Mouse (Mus musculus): ENCODE measurements around the gene St6gal2.

The St6gal2 gene

GRCm38 (mm10) chr17:55445250-55446184 is at the start of gene St6gal2:
TSS of gene St6gal2 (plus strand) at chr17:55445382.
- peak; percentile 80 for DNase-seq

DNA sequence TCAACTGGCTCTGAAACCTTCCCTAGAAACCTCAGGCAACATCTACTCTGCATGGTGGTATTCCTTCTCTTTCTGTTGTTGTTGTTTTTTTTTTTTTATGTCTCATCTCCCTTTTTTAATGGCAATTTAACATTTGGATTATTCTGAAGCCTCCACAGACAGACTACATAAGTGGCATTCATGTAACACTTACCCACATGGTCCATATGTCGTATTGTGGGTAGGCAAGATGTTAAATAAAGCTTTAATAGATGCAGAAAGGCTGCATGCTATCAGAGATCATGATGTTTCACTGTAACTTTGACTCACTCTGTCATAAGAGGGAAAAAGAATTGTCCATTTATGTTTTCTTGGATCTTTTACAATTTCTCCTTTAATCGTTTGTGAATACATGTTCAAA is 39.1 kb upstream of the St6gal2 start:
- no peak for DNase-seq

GRCm38 (mm10) chr17:55416519-55416918 is 28.7 kb upstream of the St6gal2 start:
- DNase-seq: no peak

DNA sequence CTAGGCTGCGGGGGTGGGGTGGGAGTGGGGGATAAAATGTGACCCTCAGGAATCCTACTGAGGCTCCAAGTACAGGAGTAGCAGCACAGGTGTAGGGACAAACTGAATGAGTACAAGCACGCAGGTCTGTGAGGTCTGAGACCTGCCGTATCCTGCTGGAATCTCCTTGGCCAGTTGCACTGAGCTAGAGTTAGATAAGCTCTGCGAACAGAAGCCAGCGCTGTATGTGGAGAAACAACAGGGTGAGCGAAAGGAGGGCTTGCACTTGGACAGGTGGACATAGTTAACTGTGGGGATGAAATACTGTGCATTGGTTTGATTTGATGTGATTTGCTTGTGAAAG is 974 bp downstream of the St6gal2 start:
- no peak for DNase-seq

- no peak for DNase-seq
Measured at GRCm38 (mm10) chr17:55446698-55447097, 1.5 kb downstream of the St6gal2 start.

DNA sequence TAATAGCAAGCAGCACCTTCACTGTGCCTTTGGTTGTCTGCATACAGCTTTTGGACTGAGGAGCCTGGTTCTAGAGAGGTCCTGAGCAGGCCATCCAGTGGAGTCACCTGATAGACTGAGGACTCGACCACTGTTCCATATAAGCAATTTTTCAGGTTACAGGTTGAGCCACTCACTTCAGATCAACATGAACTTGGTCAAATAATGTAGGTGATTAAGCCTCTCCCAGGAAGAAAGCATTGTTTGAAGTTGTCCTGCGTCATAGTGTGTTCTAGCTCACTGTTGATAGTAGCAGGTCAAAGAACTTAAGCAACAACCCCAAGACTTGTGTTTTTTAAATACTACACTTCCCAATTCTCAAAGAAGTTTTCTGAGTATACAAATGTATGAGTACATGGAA is 5.8 kb downstream of the St6gal2 start:
- DNase-seq: no peak

DNA sequence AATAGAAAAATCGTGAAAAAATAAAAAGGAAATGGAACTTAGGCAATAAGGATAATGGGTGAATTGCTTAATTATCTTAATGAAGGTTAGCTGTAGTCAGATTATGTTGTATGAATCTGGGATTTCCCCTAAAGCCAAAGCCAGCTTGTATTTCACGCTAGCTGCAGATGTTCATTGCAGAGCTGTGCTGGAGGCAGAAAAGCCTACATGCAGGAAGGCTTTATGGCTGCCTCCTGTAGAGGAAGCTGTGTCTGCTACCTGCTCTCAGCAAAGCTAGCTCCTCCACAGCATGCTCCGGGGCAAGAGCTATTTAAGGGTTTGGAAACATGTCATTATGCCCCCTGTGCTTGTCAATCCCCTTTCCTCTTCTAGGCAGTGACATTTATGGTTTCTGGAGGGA is 9.3 kb downstream of the St6gal2 start:
- no peak for DNase-seq

- DNase-seq: no peak
Measured at GRCm38 (mm10) chr17:55460187-55460586, 15.0 kb downstream of the St6gal2 start.

GRCm38 (mm10) chr17:55467579-55467978 is 22.4 kb downstream of the St6gal2 start:
- no peak for DNase-seq

DNA sequence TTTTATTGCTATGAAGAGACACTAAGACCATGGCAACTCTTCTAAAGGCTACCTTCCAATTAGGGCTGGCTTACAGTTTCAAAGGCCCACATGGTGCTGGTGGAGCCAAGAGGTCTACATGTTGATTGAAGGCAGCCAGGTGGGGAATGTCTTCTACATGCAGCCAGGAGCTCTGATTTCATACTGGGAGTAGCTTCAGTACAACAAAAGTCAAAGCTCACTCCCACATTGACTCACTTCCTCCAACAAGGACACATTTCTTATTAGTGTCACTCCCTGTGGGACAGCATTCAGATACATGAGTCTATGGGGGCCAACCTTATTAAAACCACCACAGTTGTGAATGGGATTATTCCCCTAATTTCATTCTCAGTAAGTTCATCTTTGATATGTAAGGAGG is 23.8 kb downstream of the St6gal2 start:
- DNase-seq: no peak

DNA sequence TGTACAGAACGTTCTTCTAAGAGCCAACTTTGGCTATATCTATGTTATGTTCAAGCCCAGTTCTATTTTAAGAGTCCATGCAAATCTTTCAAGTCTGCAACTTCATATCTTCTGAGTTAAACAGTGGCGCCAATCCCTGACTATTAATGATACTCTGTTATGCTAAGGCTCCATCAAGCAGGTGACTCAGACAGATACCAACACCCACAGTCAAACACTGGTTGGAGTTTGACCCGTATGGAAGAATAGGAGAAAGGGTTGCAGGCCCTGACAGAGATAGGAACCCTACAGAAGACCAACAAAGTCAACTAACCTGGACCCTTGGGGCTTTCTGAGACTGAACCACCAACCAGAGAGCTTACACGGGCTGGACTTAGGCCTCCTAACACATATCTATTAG is 30.8 kb downstream of the St6gal2 start:
- no peak for DNase-seq

- DNase-seq: no peak
Measured at GRCm38 (mm10) chr17:55477361-55477760, 32.2 kb downstream of the St6gal2 start.

DNA sequence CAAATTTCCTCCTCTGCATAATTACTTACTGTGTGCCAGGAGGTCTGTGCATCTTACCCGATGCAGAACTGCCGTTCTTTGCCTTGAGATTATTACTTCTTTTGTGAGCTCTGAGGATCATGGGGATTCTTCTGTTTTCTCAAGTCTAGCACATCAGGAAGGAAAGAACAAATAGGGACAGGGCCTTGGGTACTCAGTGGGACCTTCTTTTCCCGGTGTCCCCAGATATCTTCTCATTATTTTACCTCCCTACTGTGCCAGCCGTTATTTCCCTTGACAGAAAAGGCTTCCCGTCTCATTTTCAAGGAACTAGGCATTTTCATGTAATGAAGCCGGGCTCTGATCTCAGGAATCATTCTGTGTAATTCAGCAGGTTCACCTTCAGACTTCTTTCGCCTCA is 34.2 kb downstream of the St6gal2 start:
- peak; percentile 45 for DNase-seq

GRCm38 (mm10) chr17:55484108-55484870 is 39.1 kb downstream of the St6gal2 start:
- no peak for DNase-seq

- no peak for DNase-seq
Measured at GRCm38 (mm10) chr17:55531872-55532271, 86.7 kb downstream of the St6gal2 start.

GRCm38 (mm10) chr17:55548476-55548875 is 103.3 kb downstream of the St6gal2 start:
- DNase-seq: no peak

- no peak for DNase-seq
Measured at GRCm38 (mm10) chr17:55561774-55562173, 116.6 kb downstream of the St6gal2 start.
